Mouse (Mus musculus) kidney, embryonic 15.5 days (tissue): ENCODE measurements around the gene Mmel1. TPM values are rescaled to one million over a fixed set of nuclear protein-coding genes. Genes with fewer than 3 reads are reported as not detected.

ENCODE experiments used
- ATAC-seq: fragments of 200-750 bp; cut with Nextera tagmentation; replicated peaks from 2 replicates; pipeline ENCODE4 v1.8.0; 2017; ENCODE audit warnings: moderate TSS enrichment; ENCODE audit not compliant: low FRiP score
- H3K27ac ChIP-seq: fragments of 300-500 bp; sonication (generic); 2 replicates; pipeline ENCODE4 v1.5.1; 2015; ENCODE audit warnings: mild to moderate bottlenecking, inconsistent platforms
- H3K27me3 ChIP-seq: fragments of 300-500 bp; sonication (generic); 2 replicates; pipeline ENCODE4 v1.6.1; 2015; ENCODE audit warnings: inconsistent platforms
- H3K36me3 ChIP-seq: fragments of 300-500 bp; sonication (generic); 2 replicates; pipeline ENCODE4 v1.6.1; 2015; ENCODE audit warnings: inconsistent platforms
- H3K4me1 ChIP-seq: fragments of 300-500 bp; sonication (generic); 2 replicates; pipeline ENCODE4 v1.6.1; 2015; ENCODE audit warnings: inconsistent platforms
- H3K4me2 ChIP-seq: fragments of 300-500 bp; sonication (generic); 2 replicates; pipeline ENCODE4 v1.6.1; 2015; ENCODE audit warnings: moderate library complexity, mild to moderate bottlenecking, inconsistent platforms
- H3K4me3 ChIP-seq: fragments of 300-500 bp; sonication (generic); replicated peaks from 2 replicates; pipeline ENCODE4 v1.5.1; 2015; ENCODE audit warnings: mild to moderate bottlenecking, inconsistent platforms
- H3K9ac ChIP-seq: fragments of 300-500 bp; sonication (generic); 2 replicates; pipeline ENCODE4 v1.6.1; 2015; ENCODE audit warnings: mild to moderate bottlenecking, inconsistent platforms
- H3K9me3 ChIP-seq: fragments of 300-500 bp; sonication (generic); replicated peaks from 2 replicates; pipeline ENCODE4 v1.6.1; 2016; ENCODE audit warnings: inconsistent platforms
- WGBS: fragments of 180-500 bp; shearing (Covaris S2); methylation state at CpG from one replicate; pipeline ENCODE4 v1.1.7; 2015; ENCODE audit warnings: mixed read lengths; 5-methylcytosine and 5-hydroxymethylcytosine counted together
- polyA plus RNA-seq: library from polyadenylated mRNA; unstranded; fragments of >200 nt; fragmentation: Nextera tagmentation; extraction: Ambion mirVana; gene quantifications from 2 replicates; pipeline ENCODE4 v1.2.1, GENCODE M21; 2015

The Mmel1 gene
- 0.22 and 0.42 TPM in 2 replicates for polyA plus RNA-seq

- Histone ChIP-seq H3K9me3 (no peaks in the 10 kb centered on the region), H3K4me3 (no peak within 1 kb of the TSS), H3K4me2 (no peak within 1 kb of the TSS), H3K4me1 (peaks cover 18% of the 10 kb centered on the region), H3K36me3 (no peaks in the 10 kb centered on the region), H3K9ac (no peak within 1 kb of the TSS), H3K27ac (no peak within 1 kb of the TSS), H3K27me3 (0 out of 2 replicates have a peak, but pooled peaks cover 22% of the 10 kb centered on the region)
- no peak for ATAC-seq
- 81% methylated on average over 7 of the region's 7 CpGs for WGBS
These were observed at the start of gene Mmel1 for GRCm38 (mm10) chr4:154869440-154869839. Gene Mmel1 (plus strand): TSS chr4:154869585.

- peak; percentile 49; the same call in 1 of the 2 replicates for ATAC-seq
- H3K27ac ChIP-seq: no peak overlapping the region
- 32% methylated on average over 6 of the region's 6 CpGs for WGBS
These were observed 43.7 kb upstream of the Mmel1 start for GRCm38 (mm10) chr4:154825662-154826061.

GRCm38 (mm10) chr4:154826224-154826623 lies 43.2 kb upstream of the Mmel1 start:
- WGBS: 45% methylated on average over 7 of the region's 7 CpGs
- H3K27me3 ChIP-seq: peaks cover 30% of the 10 kb centered on the region
- no peak overlapping the region for H3K4me2 ChIP-seq
- no peaks in the 10 kb centered on the region for H3K9me3 ChIP-seq
- no peak overlapping the region for H3K27ac ChIP-seq
- peaks cover 11% of the 10 kb centered on the region for H3K4me1 ChIP-seq
- H3K36me3 ChIP-seq: no peaks in the 10 kb centered on the region
- H3K9ac ChIP-seq: no peak overlapping the region
- H3K4me3 ChIP-seq: no peak overlapping the region
- ATAC-seq: peak; percentile 49; the same call in 1 of the 2 replicates

More at GRCm38 (mm10) chr4:154825662-154826061, 43.7 kb upstream of the Mmel1 start:
- H3K4me1 ChIP-seq: peaks cover 11% of the 10 kb centered on the region
- no peaks in the 10 kb centered on the region for H3K9me3 ChIP-seq
- no peaks in the 10 kb centered on the region for H3K36me3 ChIP-seq
- H3K4me2 ChIP-seq: no peak overlapping the region
- H3K27me3 ChIP-seq: peaks cover 25% of the 10 kb centered on the region
- no peak overlapping the region for H3K9ac ChIP-seq
- H3K4me3 ChIP-seq: no peak overlapping the region

- H3K27me3 ChIP-seq: peaks cover 37% of the 10 kb centered on the region
- H3K4me1 ChIP-seq: peaks cover 11% of the 10 kb centered on the region
- H3K36me3 ChIP-seq: no peaks in the 10 kb centered on the region
- H3K4me2 ChIP-seq: no peak overlapping the region
- no peak overlapping the region for H3K9ac ChIP-seq
- H3K27ac ChIP-seq: no peak overlapping the region
- 82% methylated on average over 7 of the region's 7 CpGs for WGBS
- no peaks in the 10 kb centered on the region for H3K9me3 ChIP-seq
- no peak overlapping the region for H3K4me3 ChIP-seq
- no peak for ATAC-seq
These were observed 42.2 kb upstream of the Mmel1 start for GRCm38 (mm10) chr4:154827181-154827580.

- H3K27ac ChIP-seq: no peak overlapping the region
- H3K9me3 ChIP-seq: no peaks in the 10 kb centered on the region
- WGBS: 47% methylated on average over 10 of the region's 10 CpGs
- H3K4me2 ChIP-seq: no peak overlapping the region
- no peak overlapping the region for H3K9ac ChIP-seq
- no peaks in the 10 kb centered on the region for H3K36me3 ChIP-seq
- no peak overlapping the region for H3K4me3 ChIP-seq
- peaks cover 11% of the 10 kb centered on the region for H3K4me1 ChIP-seq
- H3K27me3 ChIP-seq: peaks cover 41% of the 10 kb centered on the region
- ATAC-seq: no peak
These were observed 41.3 kb upstream of the Mmel1 start for GRCm38 (mm10) chr4:154827861-154828610.

GRCm38 (mm10) chr4:154831915-154832573 lies 37.3 kb upstream of the Mmel1 start:
- Histone ChIP-seq H3K27ac (no peak overlapping the region), H3K4me3 (no peak overlapping the region), H3K9ac (no peak overlapping the region), H3K36me3 (no peaks in the 10 kb centered on the region), H3K4me2 (no peak overlapping the region), H3K27me3 (peaks cover 35% of the 10 kb centered on the region), H3K4me1 (0 out of 2 replicates have a peak, but pooled peaks cover 4% of the 10 kb centered on the region), H3K9me3 (no peaks in the 10 kb centered on the region)
- 36% methylated on average over 9 of the region's 9 CpGs for WGBS
- no peak for ATAC-seq

- Histone ChIP-seq H3K36me3 (no peaks in the 10 kb centered on the region), H3K9ac (no peak overlapping the region), H3K27ac (no peak overlapping the region), H3K27me3 (peaks cover 28% of the 10 kb centered on the region), H3K4me2 (no peak overlapping the region), H3K4me3 (no peak overlapping the region), H3K4me1 (no peaks in the 10 kb centered on the region), H3K9me3 (no peaks in the 10 kb centered on the region)
- WGBS: 77% methylated on average over 7 of the region's 7 CpGs
- no peak for ATAC-seq
These were observed 33.0 kb upstream of the Mmel1 start for GRCm38 (mm10) chr4:154836183-154836915.

- ATAC-seq: 0 out of 2 replicates have a peak, but pooled peaks have one; percentile 12
- Histone ChIP-seq H3K27me3 (peaks cover 22% of the 10 kb centered on the region), H3K4me1 (no peaks in the 10 kb centered on the region), H3K9ac (no peak within 1 kb of the TSS), H3K27ac (no peak within 1 kb of the TSS), H3K36me3 (no peaks in the 10 kb centered on the region), H3K4me2 (no peak within 1 kb of the TSS), H3K4me3 (no peak within 1 kb of the TSS), H3K9me3 (no peaks in the 10 kb centered on the region)
- WGBS: 44% methylated on average over 2 of the region's 2 CpGs
These were observed 32.2 kb upstream of the Mmel1 start, which contains the start of gene Ttc34 for GRCm38 (mm10) chr4:154837170-154837569. Gene Ttc34 (plus strand): TSS chr4:154837459.

GRCm38 (mm10) chr4:154838741-154839140 lies 30.6 kb upstream of the Mmel1 start:
- Histone ChIP-seq H3K36me3 (no peaks in the 10 kb centered on the region), H3K4me1 (no peaks in the 10 kb centered on the region), H3K9me3 (no peaks in the 10 kb centered on the region), H3K27ac (no peak overlapping the region), H3K9ac (no peak overlapping the region), H3K4me3 (no peak overlapping the region), H3K27me3 (peaks cover 11% of the 10 kb centered on the region; the same call in 1 of the 2 replicates), H3K4me2 (no peak overlapping the region)
- WGBS: 82% methylated on average over 13 of the region's 13 CpGs
- ATAC-seq: no peak

GRCm38 (mm10) chr4:154839406-154839805 lies 30.0 kb upstream of the Mmel1 start:
- Histone ChIP-seq H3K27ac (no peak overlapping the region), H3K27me3 (peaks cover 10% of the 10 kb centered on the region; the same call in 1 of the 2 replicates), H3K4me3 (no peak overlapping the region), H3K9me3 (no peaks in the 10 kb centered on the region), H3K4me2 (no peak overlapping the region), H3K36me3 (no peaks in the 10 kb centered on the region), H3K4me1 (no peaks in the 10 kb centered on the region), H3K9ac (no peak overlapping the region)
- ATAC-seq: no peak
- WGBS: 52% methylated on average over 11 of the region's 11 CpGs

- 97% methylated on average over 1 of the region's 1 CpGs for WGBS
- Histone ChIP-seq H3K9ac (no peak overlapping the region), H3K36me3 (no peaks in the 10 kb centered on the region), H3K27ac (no peak overlapping the region), H3K4me3 (no peak overlapping the region), H3K9me3 (no peaks in the 10 kb centered on the region), H3K27me3 (peaks cover 51% of the 10 kb centered on the region), H3K4me2 (no peak overlapping the region), H3K4me1 (peaks cover 16% of the 10 kb centered on the region)
- ATAC-seq: no peak
These were observed 16.7 kb upstream of the Mmel1 start for GRCm38 (mm10) chr4:154852696-154853095.

- WGBS: 77% methylated on average over 4 of the region's 4 CpGs
- Histone ChIP-seq H3K4me1 (peaks cover 16% of the 10 kb centered on the region), H3K9me3 (no peaks in the 10 kb centered on the region), H3K27ac (no peak overlapping the region), H3K36me3 (no peaks in the 10 kb centered on the region), H3K4me3 (no peak overlapping the region), H3K27me3 (peaks cover 62% of the 10 kb centered on the region), H3K9ac (no peak overlapping the region), H3K4me2 (no peak overlapping the region)
- ATAC-seq: no peak
These were observed 15.5 kb upstream of the Mmel1 start for GRCm38 (mm10) chr4:154853881-154854280.
